In genomic region chr13:47104856-47105541, GRCm38 (mm10) we compare ENCODE assay signal across 8 mouse cellular contexts. TPM values are rescaled to one million over a fixed set of nuclear protein-coding genes. Genes with fewer than 3 reads are reported as not detected.
DNase-seq lines count a peak whose midpoint lies in the region; ATAC-seq lines count a peak whose summit lies in the region.

No protein-coding gene starts in this region.

- under 1% methylated on average over 25 of the region's 25 CpGs for WGBS in forebrain, embryonic 10.5 days
- WGBS in hindbrain, embryonic 15.5 days = under 1% methylated on average over 25 of the region's 25 CpGs
- WGBS in liver, embryonic 12.5 days (ENCODE audit: insufficient replicate concordance) = 0% methylated on average over 25 of the region's 25 CpGs

- peak overlapping the region; percentile 79 for H3K9ac ChIP-seq in hindbrain, embryonic 15.5 days
- peak overlapping the region; percentile 99 for H3K9ac ChIP-seq in liver, embryonic 12.5 days

- peaks cover 30% of the 10 kb centered on the region for H3K4me1 ChIP-seq in forebrain, embryonic 10.5 days
- peaks cover 21% of the 10 kb centered on the region for H3K4me1 ChIP-seq in hindbrain, embryonic 15.5 days (replicated peaks)
- H3K4me1 ChIP-seq in liver, embryonic 12.5 days = peaks cover 62% of the 10 kb centered on the region

- no peak for ATAC-seq in hindbrain, embryonic 15.5 days (ENCODE audit: low FRiP score, low read depth)
- ATAC-seq in liver, embryonic 12.5 days = no peak
- no peak for ATAC-seq in activated CD4-positive, CD25-positive, alpha-beta regulatory T cell, adult 4 months

- peaks cover 40% of the 10 kb centered on the region for H3K36me3 ChIP-seq in forebrain, embryonic 10.5 days (replicated peaks)
- peaks cover 6% of the 10 kb centered on the region for H3K36me3 ChIP-seq in hindbrain, embryonic 15.5 days
- peaks cover 36% of the 10 kb centered on the region for H3K36me3 ChIP-seq in liver, embryonic 12.5 days

- no peaks in the 10 kb centered on the region for H3K27me3 ChIP-seq in forebrain, embryonic 10.5 days (ENCODE audit: poor library complexity, severe bottlenecking)
- H3K27me3 ChIP-seq in hindbrain, embryonic 15.5 days = no peaks in the 10 kb centered on the region
- H3K27me3 ChIP-seq in liver, embryonic 12.5 days (replicated peaks) = no peaks in the 10 kb centered on the region

- peak; percentile 15 to 22 for DNase-seq in layer of hippocampus, postnatal 10 days (ENCODE audit: low spot score in 2 of 2)
- no peak for DNase-seq in layer of hippocampus, adult 9-11 months
- DNase-seq in adrenal gland, adult 8-10 months = peak; percentile 10
- peak; percentile 50 for DNase-seq in forebrain, embryonic 10.5 days (ENCODE audit: extremely low spot score, low spot score)
- peak; percentile 46 for DNase-seq in naive thymus-derived CD4-positive, alpha-beta T cell, adult 2 months (ENCODE audit: low read depth)

- peak overlapping the region; percentile 99 for H3K4me3 ChIP-seq in forebrain, embryonic 10.5 days
- H3K4me3 ChIP-seq in hindbrain, embryonic 15.5 days = peak overlapping the region; percentile 90
- peak overlapping the region; percentile 99 for H3K4me3 ChIP-seq in liver, embryonic 12.5 days

- peak overlapping the region; percentile 59 for H3K4me2 ChIP-seq in hindbrain, embryonic 15.5 days
- H3K4me2 ChIP-seq in liver, embryonic 12.5 days = peak overlapping the region; percentile 80

- H3K9me3 ChIP-seq in forebrain, embryonic 10.5 days = no peaks in the 10 kb centered on the region
- no peaks in the 10 kb centered on the region for H3K9me3 ChIP-seq in hindbrain, embryonic 15.5 days
- H3K9me3 ChIP-seq in liver, embryonic 12.5 days (replicated peaks) = no peaks in the 10 kb centered on the region

- peak overlapping the region; percentile 100 for H3K27ac ChIP-seq in forebrain, embryonic 10.5 days
- peak overlapping the region; percentile 98 for H3K27ac ChIP-seq in hindbrain, embryonic 15.5 days (replicated peaks)
- peak overlapping the region; percentile 100 for H3K27ac ChIP-seq in liver, embryonic 12.5 days

RNA-seq across cellular contexts. Expression of gene Dek, which starts 1.0 kb away (rescaled TPM):
- total RNA-seq in layer of hippocampus, postnatal 10 days (2021) = 10 to 100 TPM; 59.8 to 60.8 TPM
- total RNA-seq in adrenal gland, adult 8-10 months (2022) = 10 to 100 TPM; 47.7 to 66.4 (median 59.1) TPM
- 434 and 448 TPM in 2 replicates for polyA plus RNA-seq in forebrain, embryonic 10.5 days (2016; fragmentation: Nextera tagmentation; extraction: Ambion mirVana)
- 116 and 138 TPM in 2 replicates for polyA plus RNA-seq in hindbrain, embryonic 15.5 days (2015; fragmentation: Nextera tagmentation; extraction: Ambion mirVana)
- polyA plus RNA-seq in liver, embryonic 12.5 days (2016; fragmentation: Nextera tagmentation; extraction: Ambion mirVana) = 421 and 461 TPM in 2 replicates
- 100 to 1,000 TPM; 155 to 174 TPM for polyA plus RNA-seq in activated CD4-positive, CD25-positive, alpha-beta regulatory T cell, adult 4 months (2017; shearing (Covaris generic))

RNA-seq across cellular contexts. Expression of gene Rnf144b, which starts 17.5 kb away (rescaled TPM):
- total RNA-seq in layer of hippocampus, postnatal 10 days (2021) = 1 to 10 TPM; 8.9 to 9.1 TPM
- 1 to 10 TPM; 3.0 to 5.5 (median 4.8) TPM for total RNA-seq in adrenal gland, adult 8-10 months (2022)
- polyA plus RNA-seq in forebrain, embryonic 10.5 days (2016; fragmentation: Nextera tagmentation; extraction: Ambion mirVana) = 0.59 and 0.66 TPM in 2 replicates
- polyA plus RNA-seq in hindbrain, embryonic 15.5 days (2015; fragmentation: Nextera tagmentation; extraction: Ambion mirVana) = 0.96 and 1.0 TPM in 2 replicates
- polyA plus RNA-seq in liver, embryonic 12.5 days (2016; fragmentation: Nextera tagmentation; extraction: Ambion mirVana) = 0.61 and 0.68 TPM in 2 replicates
- under 1 TPM in 1 of 2 experiments, not detected in 1; 0.07 TPM for polyA plus RNA-seq in activated CD4-positive, CD25-positive, alpha-beta regulatory T cell, adult 4 months (2017; shearing (Covaris generic))
